Mouse (Mus musculus) right cerebral cortex, adult 2 months (tissue): ENCODE data around the gene Ghrhr.

Source experiments
- DNase-seq, 2 experiments: peaks; one replicate each; pipeline ENCODE4 v3.0.0; 2021 to 2022; ENCODE audit warnings: low spot score in 2 of 2

Ghrhr gene

DNA sequence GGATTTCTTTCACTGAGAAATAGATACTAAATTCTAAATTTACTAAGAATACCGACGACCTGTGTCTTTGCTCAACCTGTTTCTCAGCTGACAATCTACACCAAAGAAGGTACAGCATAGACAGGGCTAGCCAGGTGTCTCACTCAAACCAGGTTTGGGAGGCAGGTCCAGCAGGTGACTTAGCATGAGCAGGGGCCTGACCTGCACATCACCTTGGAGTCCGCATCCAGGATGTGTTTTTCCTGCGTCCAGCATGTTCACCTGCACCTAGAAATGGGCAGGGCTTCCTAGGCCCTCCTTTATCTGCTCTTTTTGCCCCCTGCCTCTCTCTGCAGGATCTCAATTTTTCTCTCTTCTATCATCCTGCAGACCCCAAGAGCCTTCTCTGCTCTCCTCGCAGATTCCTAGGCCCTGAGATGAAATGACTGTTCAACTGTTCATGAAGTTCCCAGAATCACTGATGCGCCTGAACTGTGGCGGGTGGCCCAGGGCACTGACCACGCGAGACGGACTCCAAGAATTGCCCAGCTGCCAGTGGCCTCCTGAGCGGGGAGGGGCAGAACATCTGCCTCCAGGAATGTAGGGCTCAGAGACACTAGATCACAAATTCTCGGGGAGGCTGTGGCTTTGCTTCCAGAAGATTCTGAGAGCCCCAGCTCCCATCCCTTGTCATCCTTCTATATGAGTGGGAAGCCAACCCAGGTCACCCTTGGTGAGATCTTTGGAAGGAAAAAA, 22.2 kb upstream of the Ghrhr start:
- DNase-seq: no peak

DNA sequence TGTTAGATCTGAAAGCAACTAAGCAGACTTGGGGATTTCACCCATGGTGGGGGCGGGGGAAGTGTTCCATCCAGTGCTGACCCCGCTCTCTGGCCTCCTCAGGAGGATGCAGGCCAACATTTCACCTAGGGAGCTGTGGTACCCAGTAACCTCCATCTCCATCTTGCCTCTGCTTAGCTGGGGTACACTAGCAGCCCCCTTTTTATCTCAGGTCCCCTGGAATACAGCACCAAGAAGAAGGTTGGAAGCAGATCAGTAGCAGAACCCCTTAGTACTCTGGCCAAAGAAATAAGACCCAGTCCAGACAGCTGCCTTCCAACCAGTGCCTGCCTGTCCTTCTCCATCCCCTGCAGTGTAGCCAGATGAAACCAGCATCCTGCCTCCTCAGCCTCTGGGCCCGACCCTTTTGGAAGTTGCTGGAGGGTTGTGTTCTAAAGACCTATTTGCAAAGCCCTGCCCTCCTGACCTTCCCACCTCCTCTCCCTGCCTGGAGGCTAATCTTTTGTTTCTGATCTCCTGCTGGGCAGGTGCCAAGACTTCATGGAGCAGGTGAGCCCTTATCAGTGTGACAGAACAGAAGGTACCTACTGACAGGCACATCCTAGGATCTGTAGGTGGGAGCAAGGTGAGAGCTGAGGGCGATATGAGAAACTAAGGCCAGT, 21.5 kb upstream of the Ghrhr start:
- no peak for DNase-seq

DNA sequence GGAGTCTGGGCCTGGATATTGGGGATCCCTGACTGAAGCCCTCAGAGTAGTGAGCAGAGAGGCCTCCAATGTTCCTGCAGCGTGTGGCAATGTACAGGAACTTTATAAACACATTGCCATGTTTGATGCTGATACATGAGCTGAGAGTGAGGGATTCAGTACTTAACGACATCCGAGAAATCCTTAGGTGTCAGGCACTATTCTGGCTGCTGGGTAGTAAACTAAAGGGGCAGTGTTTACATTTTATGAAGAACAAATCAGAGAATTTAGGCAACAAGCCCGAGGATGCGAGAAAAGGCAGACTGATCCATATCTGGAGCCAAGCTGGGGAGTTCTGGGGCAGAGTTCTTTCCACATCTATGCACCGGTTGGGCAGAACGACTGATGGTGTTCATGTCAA, 20.5 kb upstream of the Ghrhr start:
- DNase-seq: no peak

- DNase-seq: no peak
Observed at GRCm38 (mm10) chr6:55356017-55356703, 19.9 kb upstream of the Ghrhr start.

DNA sequence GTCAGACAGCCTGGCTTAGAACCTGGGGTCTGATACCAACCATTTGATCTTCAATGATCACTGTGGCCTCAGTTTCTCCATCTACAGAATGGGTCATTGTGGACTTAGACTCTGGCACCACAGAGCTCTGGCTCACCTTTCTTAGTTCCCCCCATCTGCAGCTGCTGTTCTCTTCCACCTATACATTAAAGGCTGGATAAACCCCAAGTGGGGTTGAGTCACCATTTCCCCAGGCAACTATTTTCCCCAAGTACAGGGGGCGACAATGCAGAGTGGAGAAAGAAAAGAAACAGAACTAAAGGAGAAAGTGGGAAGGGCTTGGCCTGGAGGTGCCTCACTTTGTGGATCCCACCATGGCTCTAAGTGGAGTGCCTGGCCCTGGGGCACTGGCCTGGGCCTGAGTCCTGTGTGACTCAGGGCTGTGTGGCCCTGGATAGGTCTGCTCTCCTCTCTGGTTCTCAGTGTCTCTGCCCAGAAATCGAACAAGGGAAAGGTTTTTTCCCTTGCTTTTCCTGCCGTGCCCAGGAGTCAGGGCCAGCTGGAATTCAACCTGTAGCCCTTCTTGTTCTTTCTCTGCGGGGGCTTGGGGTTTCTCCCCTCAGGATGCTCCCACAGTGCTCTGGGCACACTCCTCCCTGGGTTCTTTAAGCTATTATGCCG, 19.0 kb upstream of the Ghrhr start:
- DNase-seq: no peak

- no peak for DNase-seq
Observed at GRCm38 (mm10) chr6:55357636-55358031, 18.5 kb upstream of the Ghrhr start.

DNA sequence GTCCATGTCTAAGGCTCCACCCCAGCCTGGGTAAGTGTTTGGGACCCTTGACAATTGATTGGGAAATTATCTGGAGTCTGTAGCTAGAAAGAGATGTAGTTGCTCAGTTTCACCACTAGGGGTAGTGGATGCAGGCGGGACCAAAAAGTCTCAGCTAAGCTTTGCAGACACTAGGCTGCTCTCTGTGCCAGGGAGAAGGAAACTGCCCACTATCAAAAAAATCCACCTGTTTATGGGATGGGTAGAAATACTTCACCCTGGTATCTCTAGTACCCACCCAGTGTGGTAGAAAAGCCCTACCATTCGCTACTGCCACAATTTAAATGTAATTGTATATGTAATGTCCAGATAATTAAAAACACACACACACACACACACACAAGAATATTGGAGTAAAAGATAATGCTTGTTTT, 17.4 kb upstream of the Ghrhr start:
- DNase-seq: no peak

GRCm38 (mm10) chr6:55362663-55363062, 13.4 kb upstream of the Ghrhr start:
- DNase-seq: no peak

- no peak for DNase-seq
Observed at GRCm38 (mm10) chr6:55367126-55367525, 9.0 kb upstream of the Ghrhr start.

DNA sequence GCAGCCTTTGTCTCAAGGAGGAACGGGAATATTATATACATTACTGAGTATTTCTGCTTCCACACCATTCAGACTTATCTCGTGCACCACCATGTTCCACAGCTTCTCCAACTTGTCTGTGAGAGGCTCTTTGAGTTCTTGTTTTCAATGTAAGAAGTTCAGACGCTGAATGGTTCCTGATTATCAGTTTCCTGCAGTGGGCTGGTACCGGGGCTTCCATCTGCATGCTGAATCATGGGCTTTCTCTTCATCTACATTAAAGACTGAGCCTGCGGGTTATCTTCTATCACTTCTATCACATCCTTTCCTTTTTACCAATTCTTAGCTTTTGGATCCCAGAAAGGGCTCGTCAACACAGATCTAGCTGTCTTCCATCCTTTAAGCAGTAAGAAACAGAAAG, 5.3 kb upstream of the Ghrhr start:
- no peak for DNase-seq

GRCm38 (mm10) chr6:55376511-55376910, 416 bp downstream of the Ghrhr start:
- no peak for DNase-seq

DNA sequence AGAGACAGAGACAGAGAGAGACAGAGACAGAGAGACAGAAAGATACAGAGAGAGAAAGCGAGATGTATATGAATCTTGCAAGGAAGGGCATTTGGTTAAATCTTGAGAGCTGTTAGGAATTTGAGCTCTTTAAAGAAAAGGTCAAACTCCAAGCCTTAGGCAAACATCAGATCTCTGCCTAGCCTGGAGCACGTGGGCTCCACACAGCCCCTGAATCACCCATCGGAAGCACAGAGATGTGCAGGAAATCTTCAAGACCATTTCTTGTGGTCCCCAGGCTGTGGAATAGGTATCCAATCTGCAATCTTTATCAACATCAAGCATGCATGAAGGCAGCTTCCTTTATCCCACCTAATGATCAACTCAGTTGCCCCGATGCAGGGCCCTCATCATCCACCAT, 1.4 kb downstream of the Ghrhr start:
- no peak for DNase-seq

DNA sequence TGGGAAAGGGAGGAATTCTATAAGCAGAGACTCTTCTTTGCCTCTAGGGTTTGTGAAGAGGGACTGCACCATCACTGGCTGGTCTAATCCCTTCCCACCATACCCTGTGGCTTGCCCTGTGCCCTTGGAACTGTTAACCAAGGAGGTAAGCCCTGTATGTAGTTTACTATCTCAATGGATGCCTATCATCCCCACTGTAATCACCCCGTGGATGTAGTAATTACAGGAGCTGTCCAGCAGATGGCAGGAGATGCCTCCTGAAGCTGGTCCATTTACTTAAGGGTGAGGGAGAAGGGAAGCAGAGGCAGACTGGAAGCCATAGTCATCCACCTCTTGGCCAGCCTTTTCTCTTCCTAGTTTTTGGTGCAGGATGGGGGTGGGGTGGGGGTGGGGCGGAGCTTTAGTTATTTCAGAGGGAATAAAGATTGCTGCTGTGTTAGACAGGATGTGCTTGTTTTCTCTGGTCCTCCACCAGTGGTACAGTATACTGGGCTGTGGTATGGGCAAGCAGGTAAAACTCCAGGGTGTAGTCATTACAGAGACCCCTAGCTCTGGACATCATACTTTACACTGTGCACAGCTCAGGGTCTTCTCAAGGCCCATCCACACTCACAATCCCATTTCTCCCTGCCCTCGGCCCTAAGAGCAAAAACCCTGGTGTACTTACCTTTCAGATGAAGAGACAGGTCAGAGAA, 3.7 kb downstream of the Ghrhr start:
- peak; percentile 69 to 77 for DNase-seq

DNA sequence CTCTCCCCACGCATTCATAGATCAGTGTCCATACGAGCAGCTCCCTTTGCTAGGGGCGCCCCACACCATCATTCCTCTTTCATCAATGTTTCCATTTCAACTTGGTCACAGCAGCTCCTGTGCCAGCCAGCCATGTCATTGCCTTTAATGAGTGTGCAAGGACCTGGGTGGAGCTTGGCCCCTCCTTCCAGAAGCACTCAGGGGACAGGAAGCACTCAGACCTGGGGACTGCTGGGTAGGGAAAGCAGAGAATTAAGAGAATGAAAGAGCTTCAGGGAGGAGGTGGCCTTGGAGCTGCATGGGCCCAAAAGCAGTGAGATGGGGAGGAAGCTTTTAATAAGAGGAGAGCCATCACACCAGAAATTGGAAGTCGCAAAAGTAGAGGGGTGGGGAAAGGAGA, 5.9 kb downstream of the Ghrhr start:
- DNase-seq: no peak

DNA sequence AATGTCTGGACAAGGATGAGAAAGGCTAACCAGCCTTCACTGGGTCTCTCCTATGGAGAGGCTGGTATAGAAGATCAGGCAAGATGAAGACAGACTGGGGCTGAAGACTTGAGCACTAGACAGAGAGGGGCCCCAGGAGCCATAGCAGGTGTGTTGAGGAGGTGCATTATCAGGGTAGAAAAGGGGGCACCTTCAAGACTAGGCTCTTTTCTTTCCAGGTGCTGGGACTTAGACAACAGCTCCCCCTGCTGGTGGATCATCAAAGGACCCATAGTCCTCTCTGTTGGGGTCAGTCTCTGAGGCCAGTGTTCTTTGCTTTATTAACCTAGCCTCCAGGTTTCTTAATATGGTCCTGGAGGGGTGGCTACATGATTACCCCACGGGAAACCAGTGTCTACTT, 7.8 kb downstream of the Ghrhr start:
- peak; percentile 60 to 68 for DNase-seq

DNA sequence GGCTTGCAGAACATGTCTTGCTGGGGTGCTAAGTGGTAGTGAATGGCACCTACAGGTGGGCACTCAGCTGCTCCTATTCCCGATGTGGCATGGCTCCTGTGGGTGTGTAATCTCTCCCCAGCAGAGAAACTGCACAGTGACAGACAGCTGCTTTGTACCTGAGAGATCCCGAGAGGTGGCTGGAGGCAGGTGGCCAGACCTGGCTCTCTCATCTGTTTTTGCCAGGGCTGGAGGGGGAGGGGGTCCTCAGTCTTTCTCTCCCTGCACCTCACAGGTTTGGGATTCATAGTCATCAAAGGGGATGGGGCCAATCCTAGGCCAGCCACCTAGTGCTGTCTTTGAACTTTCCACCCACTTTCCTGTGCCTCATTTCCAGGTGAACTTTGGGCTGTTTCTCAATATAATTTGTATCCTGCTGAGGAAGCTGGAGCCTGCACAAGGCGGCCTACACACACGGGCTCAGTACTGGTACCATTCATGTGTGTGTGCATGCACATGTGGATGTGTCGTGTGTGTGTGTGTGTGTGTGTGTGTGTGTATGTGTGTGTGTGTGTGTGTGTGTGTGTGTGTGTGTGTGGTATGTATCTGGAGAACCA, 8.4 kb downstream of the Ghrhr start:
- no peak for DNase-seq

- DNase-seq: no peak
Observed at GRCm38 (mm10) chr6:55388546-55389169, 12.6 kb downstream of the Ghrhr start.

GRCm38 (mm10) chr6:55389321-55389720, 13.2 kb downstream of the Ghrhr start:
- DNase-seq: no peak

GRCm38 (mm10) chr6:55391814-55392213, 15.7 kb downstream of the Ghrhr start:
- DNase-seq: no peak

DNA sequence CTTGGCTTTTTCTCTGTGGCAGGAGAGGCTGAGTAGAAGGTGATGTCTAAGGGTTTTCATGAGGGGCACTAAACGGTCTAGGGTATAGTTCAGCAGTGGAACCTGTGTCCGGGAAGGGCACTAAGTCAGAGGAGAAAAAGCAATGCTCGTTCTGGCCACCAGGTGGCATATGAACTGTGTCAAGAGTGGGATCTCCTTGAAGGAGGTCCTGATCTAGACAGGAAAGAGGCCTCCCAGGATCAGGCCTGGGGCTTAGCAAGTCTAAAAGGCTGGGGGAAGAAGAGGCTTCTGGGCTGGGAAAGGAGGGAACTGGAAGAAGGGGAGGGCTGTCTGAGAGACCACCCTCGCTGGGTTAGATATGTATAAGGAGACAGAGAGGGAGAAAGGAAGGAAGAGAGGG, 16.4 kb downstream of the Ghrhr start:
- peak; percentile 85 to 86 for DNase-seq

DNA sequence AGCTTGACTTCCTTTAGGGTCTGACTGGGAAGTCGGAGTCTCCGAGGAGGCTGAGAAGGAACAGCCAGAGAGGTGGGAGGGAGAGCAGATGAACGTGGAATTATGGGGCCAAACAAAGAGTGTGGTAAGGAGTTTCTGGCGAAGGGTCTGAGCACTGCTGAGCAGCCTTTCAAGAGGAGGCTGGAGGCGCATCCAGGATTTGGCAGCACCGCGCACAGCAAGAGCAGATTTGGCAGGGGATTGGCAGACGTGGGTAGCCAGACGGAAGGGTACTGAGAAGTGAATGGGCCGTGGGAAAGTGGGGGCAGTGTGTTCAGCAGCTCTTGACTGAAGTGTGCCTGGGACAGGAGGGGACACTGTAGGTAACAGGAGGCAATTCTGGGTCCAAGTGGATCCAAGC, 18.8 kb downstream of the Ghrhr start:
- DNase-seq: peak; percentile 67 to 80
